Mouse (Mus musculus) lung, adult 2 months (tissue): ENCODE data around the gene Treh.

ENCODE experiments used
- CTCF ChIP-seq: fragments of 200-500 bp; IDR thresholded peaks from 2 replicates; pipeline ENCODE4 v1.5.1; 2011; ENCODE audit warnings: mild to moderate bottlenecking, low read length, control low read depth; ENCODE audit not compliant: insufficient read depth
- POLR2A ChIP-seq: fragments of 200-500 bp; IDR thresholded peaks from 2 replicates; pipeline ENCODE4 v1.6.1; 2011; ENCODE audit warnings: low read depth, mild to moderate bottlenecking, control low read depth, low read length, borderline replicate concordance; ENCODE audit errors: extremely low read depth

DNA sequence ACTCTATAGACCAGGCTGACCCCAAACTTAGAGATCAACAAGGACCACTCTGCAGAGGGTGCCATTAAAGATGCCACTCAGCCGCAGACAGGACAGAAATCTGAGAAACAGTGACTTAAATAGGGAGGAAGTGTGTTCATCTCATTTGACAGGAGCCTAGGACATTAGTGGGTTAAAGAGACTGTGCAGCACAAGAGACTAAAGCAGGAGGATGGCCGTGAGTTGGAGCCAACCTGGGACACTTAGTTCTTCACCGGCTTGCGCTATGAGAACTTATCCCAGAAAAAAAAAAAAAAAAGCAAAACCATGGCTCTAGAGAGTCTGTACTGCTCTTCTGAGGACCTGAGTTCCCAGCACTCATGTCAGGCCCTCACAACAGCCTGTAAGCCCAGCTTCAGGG lies 25.4 kb upstream of the Treh start:
- TF ChIP-seq CTCF (no peak), POLR2A (no peak)
